Mouse (Mus musculus) erythroblast, embryonic 14.5 days (primary cell): ENCODE measurements around the gene Gm30191.

ENCODE experiments used
- GATA1 ChIP-seq: IDR thresholded peaks from 2 replicates; pipeline ENCODE4 v1.6.1; 2012; ENCODE audit warnings: low read length, inconsistent platforms, mixed read lengths
- TAL1 ChIP-seq: IDR thresholded peaks from 3 replicates; pipeline ENCODE4 v1.6.1; 2012; ENCODE audit warnings: low read length, inconsistent platforms, mixed read lengths

GRCm38 (mm10) chr4:134287575-134288025 lies 40.9 kb downstream of the Gm30191 start, which contains the start of gene Pdik1l:
- TF ChIP-seq GATA1 (no peak), TAL1 (no peak)
